Mouse (Mus musculus): ENCODE results near the gene Mapkap1.

- no peak for TF ChIP-seq GATA1 (IDR thresholded peaks at IDR 0.05; ENCODE audit: low read length)
- no peak for TF ChIP-seq TAL1 (IDR thresholded peaks at IDR 0.05; ENCODE audit: low read length)
Observed at GRCm38 (mm10) chr2:34624076-34624475, 217.5 kb downstream of the Mapkap1 start.
